Mouse (Mus musculus) liver, embryonic 15.5 days (tissue): ENCODE results near the gene 4933434E20Rik. TPM values are rescaled to one million over a fixed set of nuclear protein-coding genes. Genes with fewer than 3 reads are reported as not detected.

ENCODE experiments used
- ATAC-seq: fragments of 200-750 bp; cut with Nextera tagmentation; 2 replicates; pipeline ENCODE4 v1.8.0; 2017; ENCODE audit warnings: moderate number of reproducible peaks, mild to moderate bottlenecking, moderate library complexity; ENCODE audit not compliant: insufficient read depth
- H3K27ac ChIP-seq: fragments of 300-500 bp; sonication (generic); replicated peaks from 2 replicates; pipeline ENCODE4 v1.5.1; 2015; ENCODE audit warnings: mild to moderate bottlenecking, inconsistent platforms
- H3K27me3 ChIP-seq: fragments of 300-500 bp; sonication (generic); 2 replicates; pipeline ENCODE4 v1.6.1; 2015; ENCODE audit warnings: mild to moderate bottlenecking, inconsistent platforms
- H3K36me3 ChIP-seq: fragments of 300-500 bp; sonication (generic); replicated peaks from 2 replicates; pipeline ENCODE4 v1.6.1; 2015; ENCODE audit warnings: moderate library complexity, mild to moderate bottlenecking, inconsistent platforms
- H3K4me1 ChIP-seq: fragments of 300-500 bp; sonication (generic); replicated peaks from 2 replicates; pipeline ENCODE4 v1.6.1; 2015; ENCODE audit warnings: inconsistent platforms
- H3K4me2 ChIP-seq: fragments of 300-500 bp; sonication (generic); 2 replicates; pipeline ENCODE4 v1.6.1; 2015; ENCODE audit warnings: moderate library complexity, mild to moderate bottlenecking, inconsistent platforms
- H3K4me3 ChIP-seq: fragments of 300-500 bp; sonication (generic); replicated peaks from 2 replicates; pipeline ENCODE4 v1.5.1; 2015; ENCODE audit warnings: mild to moderate bottlenecking, inconsistent platforms
- H3K9ac ChIP-seq: fragments of 300-500 bp; sonication (generic); 2 replicates; pipeline ENCODE4 v1.6.1; 2015; ENCODE audit warnings: moderate library complexity, mild to moderate bottlenecking, inconsistent platforms
- H3K9me3 ChIP-seq: fragments of 300-500 bp; sonication (generic); replicated peaks from 2 replicates; pipeline ENCODE4 v1.6.1; 2016; ENCODE audit warnings: inconsistent platforms
- WGBS: fragments of 180-500 bp; shearing (Covaris S2); methylation state at CpG from one replicate; pipeline ENCODE4 v1.1.7; 2015; ENCODE audit warnings: mixed read lengths; ENCODE audit not compliant: insufficient replicate concordance; 5-methylcytosine and 5-hydroxymethylcytosine counted together
- microRNA counts: library from miRNA; unstranded; fragments of <30 nt; microRNA quantifications from one replicate; lab custom pipeline; 2016
- microRNA-seq: library from miRNA; unstranded; fragments of <30 nt; microRNA quantifications from one replicate; pipeline ENCODE4, GENCODE M21; 2016
- polyA plus RNA-seq: library from polyadenylated mRNA; unstranded; fragments of >200 nt; fragmentation: Nextera tagmentation; extraction: Ambion mirVana; gene quantifications from 2 replicates; pipeline ENCODE4 v1.2.1, GENCODE M21; 2015

4933434E20Rik gene
- polyA plus RNA-seq, 1 experiment from 2014 or later: 75.6 TPM

GRCm38 (mm10) chr3:90101673-90102072 is 50.2 kb downstream of the 4933434E20Rik start:
- H3K27ac ChIP-seq: no peak overlapping the region
- ATAC-seq: no peak
- no peak overlapping the region for H3K9ac ChIP-seq
- 81% methylated on average over 2 of the region's 2 CpGs for WGBS
- no peak overlapping the region for H3K4me3 ChIP-seq
- no peaks in the 10 kb centered on the region for H3K27me3 ChIP-seq
- peaks cover 33% of the 10 kb centered on the region for H3K36me3 ChIP-seq
- H3K4me2 ChIP-seq: no peak overlapping the region
- no peaks in the 10 kb centered on the region for H3K9me3 ChIP-seq
- H3K4me1 ChIP-seq: no peaks in the 10 kb centered on the region

- H3K9ac ChIP-seq: no peak overlapping the region
- ATAC-seq: no peak
- 62% methylated on average over 2 of the region's 2 CpGs for WGBS
- H3K27ac ChIP-seq: no peak overlapping the region
- H3K36me3 ChIP-seq: peaks cover 32% of the 10 kb centered on the region
- H3K4me3 ChIP-seq: no peak overlapping the region
- no peak overlapping the region for H3K4me2 ChIP-seq
- no peaks in the 10 kb centered on the region for H3K4me1 ChIP-seq
- H3K9me3 ChIP-seq: no peaks in the 10 kb centered on the region
- H3K27me3 ChIP-seq: no peaks in the 10 kb centered on the region
These were observed 50.8 kb downstream of the 4933434E20Rik start for GRCm38 (mm10) chr3:90102239-90102638.

GRCm38 (mm10) chr3:90103176-90103575 is 51.7 kb downstream of the 4933434E20Rik start:
- no peak for ATAC-seq

GRCm38 (mm10) chr3:90103938-90104337 is 52.5 kb downstream of the 4933434E20Rik start, which contains the start of gene Nup210l:
Nup210l (plus strand) TSS chr3:90104132.
- H3K9ac ChIP-seq: no peak within 1 kb of the TSS
- no peaks in the 10 kb centered on the region for H3K4me1 ChIP-seq
- H3K27ac ChIP-seq: no peak within 1 kb of the TSS
- no peak for ATAC-seq
- no peak within 1 kb of the TSS for H3K4me3 ChIP-seq
- WGBS: 70% methylated on average over 13 of the region's 13 CpGs
- H3K27me3 ChIP-seq: no peaks in the 10 kb centered on the region
- H3K36me3 ChIP-seq: peaks cover 15% of the 10 kb centered on the region
- no peak within 1 kb of the TSS for H3K4me2 ChIP-seq
- no peaks in the 10 kb centered on the region for H3K9me3 ChIP-seq

More at GRCm38 (mm10) chr3:90103176-90103575, 51.7 kb downstream of the 4933434E20Rik start:
- Histone ChIP-seq H3K9ac (no peak overlapping the region), H3K36me3 (peaks cover 23% of the 10 kb centered on the region), H3K4me1 (no peaks in the 10 kb centered on the region), H3K4me3 (no peak overlapping the region), H3K27me3 (no peaks in the 10 kb centered on the region), H3K27ac (no peak overlapping the region), H3K4me2 (no peak overlapping the region), H3K9me3 (no peaks in the 10 kb centered on the region)
- WGBS: 76% methylated on average over 2 of the region's 2 CpGs

GRCm38 (mm10) chr3:90111706-90112105 is 60.3 kb downstream of the 4933434E20Rik start:
- Histone ChIP-seq H3K27ac (no peak overlapping the region), H3K4me2 (no peak overlapping the region), H3K9ac (no peak overlapping the region), H3K4me1 (no peaks in the 10 kb centered on the region), H3K27me3 (no peaks in the 10 kb centered on the region), H3K4me3 (no peak overlapping the region), H3K9me3 (no peaks in the 10 kb centered on the region), H3K36me3 (no peaks in the 10 kb centered on the region)
- ATAC-seq: no peak
- WGBS: 68% methylated on average over 2 of the region's 2 CpGs

GRCm38 (mm10) chr3:90114342-90114741 is 62.9 kb downstream of the 4933434E20Rik start:
- Histone ChIP-seq H3K27ac (no peak overlapping the region), H3K4me2 (no peak overlapping the region), H3K36me3 (no peaks in the 10 kb centered on the region), H3K27me3 (no peaks in the 10 kb centered on the region), H3K4me1 (no peaks in the 10 kb centered on the region), H3K4me3 (no peak overlapping the region), H3K9ac (no peak overlapping the region), H3K9me3 (no peaks in the 10 kb centered on the region)
- WGBS: 65% methylated on average over 2 of the region's 2 CpGs
- no peak for ATAC-seq

- H3K4me1 ChIP-seq: no peaks in the 10 kb centered on the region
- H3K27ac ChIP-seq: no peak overlapping the region
- ATAC-seq: no peak
- WGBS: 56% methylated on average over 3 of the region's 3 CpGs
- no peak overlapping the region for H3K9ac ChIP-seq
- no peaks in the 10 kb centered on the region for H3K27me3 ChIP-seq
- H3K4me2 ChIP-seq: no peak overlapping the region
- no peak overlapping the region for H3K4me3 ChIP-seq
- no peaks in the 10 kb centered on the region for H3K36me3 ChIP-seq
- no peaks in the 10 kb centered on the region for H3K9me3 ChIP-seq
These were observed 64.1 kb downstream of the 4933434E20Rik start for GRCm38 (mm10) chr3:90115526-90115925.

MicroRNAs within 50 kb of the gene (microRNA counts, 519-probe panel; counts per million panel counts)
- microRNA mmu-miR-190b (lab: Ali Mortazavi, UCI): 3,951 counts per million, percentile 81 among the panel's probes with 10 or more counts

Small RNA genes lying within 50 kb of the gene (microRNA-seq; reads per million reads assigned to microRNA genes)
- gene Mir190b (18.0 reads per million, percentile 34 among the genes with 10 or more reads in this experiment), gene Mir7669 (1.3 reads per million)

Other genes with a start within 250 kb of the 4933434E20Rik start
- gene She, start 220.3 kb upstream of the 4933434E20Rik start, polyA plus RNA-seq: 0.93 and 1.2 TPM in 2 replicates
- gene Il6ra, start 138.4 kb upstream of the 4933434E20Rik start, polyA plus RNA-seq: 5.3 and 6.3 TPM in 2 replicates
- gene Atp8b2, start 88.1 kb upstream of the 4933434E20Rik start, polyA plus RNA-seq: 1.3 and 1.7 TPM in 2 replicates
- gene Hax1, start 52.9 kb upstream of the 4933434E20Rik start, polyA plus RNA-seq: 118 and 124 TPM in 2 replicates
- gene Ubap2l, start 992 bp downstream of the 4933434E20Rik start, polyA plus RNA-seq: 54.0 and 61.5 TPM in 2 replicates
- 185 and 190 TPM in 2 replicates for gene Tpm3, start 21.0 kb downstream of the 4933434E20Rik start, polyA plus RNA-seq
- gene Nup210l, start 52.5 kb downstream of the 4933434E20Rik start, polyA plus RNA-seq: 0.05 and 0.08 TPM in 2 replicates
- 479 and 574 TPM in 2 replicates for gene Rps27, start 162.0 kb downstream of the 4933434E20Rik start, polyA plus RNA-seq
- gene Rab13, start 162.1 kb downstream of the 4933434E20Rik start, polyA plus RNA-seq: 3.7 and 4.7 TPM in 2 replicates
- gene Jtb, start 180.0 kb downstream of the 4933434E20Rik start, polyA plus RNA-seq: 40.7 and 42.7 TPM in 2 replicates
- 0.37 and 0.47 TPM in 2 replicates for gene Creb3l4, start 191.9 kb downstream of the 4933434E20Rik start, polyA plus RNA-seq
- gene Slc39a1, start 196.5 kb downstream of the 4933434E20Rik start, polyA plus RNA-seq: 27.6 and 28.1 TPM in 2 replicates
- 6.1 and 7.9 TPM in 2 replicates for gene Crtc2, start 202.5 kb downstream of the 4933434E20Rik start, polyA plus RNA-seq
- gene Dennd4b, start 213.5 kb downstream of the 4933434E20Rik start, polyA plus RNA-seq: 2.3 and 2.6 TPM in 2 replicates
- 3.4 and 3.5 TPM in 2 replicates for gene Gatad2b, start 241.5 kb downstream of the 4933434E20Rik start, polyA plus RNA-seq